Mouse (Mus musculus): ENCODE measurements at regions not wholly inside any gene's neighbourhood (a gene's known extent, or its start where the extent isn't known, plus 50 kb on each side); places are given as distances from the start of the nearest gene placed in this dataset.

GRCm38 (mm10) chr12:12147088-12147687 is 114.8 kb upstream of the Fam49a start:
- Histone ChIP-seq H3K27ac (ENCODE audit: insufficient read depth, low read depth, low read length) (no peak overlapping the region), H3K4me1 (ENCODE audit: control insufficient read depth, insufficient read depth, low read length) (no peaks in the 10 kb centered on the region), H3K4me3 (ENCODE audit: insufficient read depth, low read depth, low read length) (no peak overlapping the region)
- 45% methylated on average over 6 of the region's 6 CpGs for whole genome bisulfite sequencing
- TF ChIP-seq CTCF (IDR thresholded peaks at IDR 0.05; ENCODE audit: insufficient read depth, low read depth, low read length), result no peak
- TF ChIP-seq POLR2A (IDR thresholded peaks at IDR 0.05; ENCODE audit: insufficient read depth, low read depth, low read length), result no peak

- 88% methylated on average over 3 of the region's 3 CpGs for WGBS
- Histone ChIP-seq H3K27ac (ENCODE audit: insufficient read depth, low read depth, low read length) (no peak overlapping the region), H3K4me1 (ENCODE audit: control insufficient read depth, insufficient read depth, low read length) (no peaks in the 10 kb centered on the region), H3K4me3 (ENCODE audit: insufficient read depth, low read depth, low read length) (no peak overlapping the region)
- no peak for TF ChIP-seq POLR2A (IDR thresholded peaks at IDR 0.05; ENCODE audit: insufficient read depth, low read depth, low read length)
- TF ChIP-seq CTCF (IDR thresholded peaks at IDR 0.05; ENCODE audit: insufficient read depth, low read depth, low read length), result no peak
Observed at GRCm38 (mm10) chr12:12147847-12148246, 114.1 kb upstream of the Fam49a start.

- WGBS, result 59% methylated on average over 3 of the region's 3 CpGs
- Histone ChIP-seq H3K4me3 (ENCODE audit: insufficient read depth, low read depth, low read length) (no peak overlapping the region), H3K4me1 (ENCODE audit: control insufficient read depth, insufficient read depth, low read length) (no peaks in the 10 kb centered on the region), H3K27ac (ENCODE audit: insufficient read depth, low read depth, low read length) (no peak overlapping the region)
- TF ChIP-seq POLR2A (IDR thresholded peaks at IDR 0.05; ENCODE audit: insufficient read depth, low read depth, low read length) (no peak), CTCF (IDR thresholded peaks at IDR 0.05; ENCODE audit: insufficient read depth, low read depth, low read length) (no peak)
Observed at GRCm38 (mm10) chr12:12148659-12149399, 113.1 kb upstream of the Fam49a start.

GRCm38 (mm10) chr12:12164411-12164810 is 97.5 kb upstream of the Fam49a start:
- 80% methylated on average over 1 of the region's 1 CpGs for WGBS
- Histone ChIP-seq H3K27ac (ENCODE audit: insufficient read depth, low read depth, low read length) (no peak overlapping the region), H3K4me3 (ENCODE audit: insufficient read depth, low read depth, low read length) (no peak overlapping the region), H3K4me1 (ENCODE audit: control insufficient read depth, insufficient read depth, low read length) (no peaks in the 10 kb centered on the region)
- TF ChIP-seq CTCF (IDR thresholded peaks at IDR 0.05; ENCODE audit: insufficient read depth, low read depth, low read length), result no peak
- TF ChIP-seq POLR2A (IDR thresholded peaks at IDR 0.05; ENCODE audit: insufficient read depth, low read depth, low read length), result no peak

GRCm38 (mm10) chr12:12170581-12170980 is 91.4 kb upstream of the Fam49a start:
- Histone ChIP-seq H3K4me3 (ENCODE audit: insufficient read depth, low read depth, low read length) (no peak overlapping the region), H3K27ac (ENCODE audit: insufficient read depth, low read depth, low read length) (no peak overlapping the region), H3K4me1 (ENCODE audit: control insufficient read depth, insufficient read depth, low read length) (no peaks in the 10 kb centered on the region)
- 91% methylated on average over 2 of the region's 2 CpGs for WGBS
- no peak for TF ChIP-seq CTCF (IDR thresholded peaks at IDR 0.05; ENCODE audit: insufficient read depth, low read depth, low read length)
- no peak for TF ChIP-seq POLR2A (IDR thresholded peaks at IDR 0.05; ENCODE audit: insufficient read depth, low read depth, low read length)

- Histone ChIP-seq H3K4me3 (ENCODE audit: insufficient read depth, low read depth, low read length) (no peak overlapping the region), H3K27ac (ENCODE audit: insufficient read depth, low read depth, low read length) (no peak overlapping the region), H3K4me1 (ENCODE audit: control insufficient read depth, insufficient read depth, low read length) (peaks cover 4% of the 10 kb centered on the region)
- TF ChIP-seq POLR2A (IDR thresholded peaks at IDR 0.05; ENCODE audit: insufficient read depth, low read depth, low read length), result no peak
- no peak for TF ChIP-seq CTCF (IDR thresholded peaks at IDR 0.05; ENCODE audit: insufficient read depth, low read depth, low read length)
- 89% methylated on average over 6 of the region's 6 CpGs for WGBS
Observed at GRCm38 (mm10) chr12:12172087-12172823, 89.7 kb upstream of the Fam49a start.

- peak overlapping the region; percentile 53 for H3K27ac ChIP-seq (ENCODE audit: insufficient read depth, low read depth, low read length)
- H3K4me3 ChIP-seq (ENCODE audit: insufficient read depth, low read depth, low read length), result peak overlapping the region; percentile 2; the same call in 1 of the 2 replicates
- H3K4me1 ChIP-seq (ENCODE audit: control insufficient read depth, insufficient read depth, low read length), result peaks cover 9% of the 10 kb centered on the region
- 17% methylated on average over 13 of the region's 13 CpGs for WGBS
- TF ChIP-seq CTCF (IDR thresholded peaks at IDR 0.05; ENCODE audit: insufficient read depth, low read depth, low read length) (peak; percentile 36; the same call in 1 of the 2 replicates), POLR2A (IDR thresholded peaks at IDR 0.05; ENCODE audit: insufficient read depth, low read depth, low read length) (no peak)
Observed at GRCm38 (mm10) chr12:12176331-12177263, 85.3 kb upstream of the Fam49a start.

GRCm38 (mm10) chr12:12177264-12178043 is 84.5 kb upstream of the Fam49a start:
- no peak overlapping the region for H3K27ac ChIP-seq (ENCODE audit: insufficient read depth, low read depth, low read length)
- TF ChIP-seq CTCF (IDR thresholded peaks at IDR 0.05; ENCODE audit: insufficient read depth, low read depth, low read length) (no peak), POLR2A (IDR thresholded peaks at IDR 0.05; ENCODE audit: insufficient read depth, low read depth, low read length) (no peak)
- no peak overlapping the region for H3K4me3 ChIP-seq (ENCODE audit: insufficient read depth, low read depth, low read length)
- 93% methylated on average over 6 of the region's 6 CpGs for WGBS
- H3K4me1 ChIP-seq (ENCODE audit: control insufficient read depth, insufficient read depth, low read length), result peaks cover 9% of the 10 kb centered on the region

All from olfactory bulb, adult 2 months (tissue).